Mouse (Mus musculus): Measurements from ENCODE around the gene Psmb2.
A peak's percentile ranks its signal among the peaks of the same experiment; 100 is the strongest.

Psmb2 gene

GRCm38 (mm10) chr4:126677054-126678003 is at the start of gene Psmb2:
Gene Psmb2 (plus strand): TSS chr4:126677630.
- DNase-seq (ENCODE audit: low read depth, low spot score): peak; percentile 96

DNA sequence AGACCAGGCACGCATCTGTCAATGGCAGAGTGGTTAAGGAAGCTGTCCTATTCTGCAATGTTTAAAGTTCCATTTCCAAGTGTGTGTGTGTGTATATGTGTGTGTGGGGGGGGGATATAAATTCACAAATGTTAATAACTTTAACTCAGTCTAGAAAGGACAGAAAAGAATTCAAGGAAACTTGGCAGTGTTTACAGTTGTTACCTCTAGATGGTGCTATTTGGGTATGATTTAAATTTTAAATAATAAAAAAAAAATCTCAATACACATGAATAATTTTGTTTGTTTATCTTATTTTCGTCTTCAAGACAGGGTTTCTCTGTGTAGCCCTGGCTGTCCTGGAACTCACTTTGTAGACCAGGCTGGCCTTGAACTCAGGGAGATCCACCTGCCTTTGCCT is 45.5 kb upstream of the Psmb2 start:
- no peak for DNase-seq (ENCODE audit: low read depth, low spot score)

GRCm38 (mm10) chr4:126632668-126633067 is 44.8 kb upstream of the Psmb2 start:
- no peak for DNase-seq (ENCODE audit: low read depth, low spot score)

- no peak for DNase-seq (ENCODE audit: low read depth, low spot score)
Observed at GRCm38 (mm10) chr4:126636330-126636729, 41.1 kb upstream of the Psmb2 start.

DNA sequence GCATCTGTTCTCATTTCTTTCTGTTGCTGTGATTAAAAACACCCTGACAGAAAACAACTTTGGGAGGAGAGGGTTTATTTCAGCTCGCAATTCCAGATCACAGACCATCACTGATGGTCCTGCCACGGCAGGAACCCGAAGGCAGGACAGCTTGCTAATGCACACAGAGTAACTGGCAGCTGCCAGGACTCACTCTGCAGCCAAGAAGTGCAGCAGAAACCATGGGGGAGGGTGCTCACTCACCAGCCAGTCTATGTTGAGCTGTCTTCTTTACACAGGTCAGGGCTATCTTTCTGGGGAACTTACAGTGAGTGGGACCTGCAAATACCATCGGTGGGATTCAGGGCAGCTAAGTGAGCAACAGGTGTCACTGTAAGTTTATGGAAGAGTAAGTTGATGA is 40.0 kb upstream of the Psmb2 start:
- DNase-seq (ENCODE audit: low read depth, low spot score): no peak

DNA sequence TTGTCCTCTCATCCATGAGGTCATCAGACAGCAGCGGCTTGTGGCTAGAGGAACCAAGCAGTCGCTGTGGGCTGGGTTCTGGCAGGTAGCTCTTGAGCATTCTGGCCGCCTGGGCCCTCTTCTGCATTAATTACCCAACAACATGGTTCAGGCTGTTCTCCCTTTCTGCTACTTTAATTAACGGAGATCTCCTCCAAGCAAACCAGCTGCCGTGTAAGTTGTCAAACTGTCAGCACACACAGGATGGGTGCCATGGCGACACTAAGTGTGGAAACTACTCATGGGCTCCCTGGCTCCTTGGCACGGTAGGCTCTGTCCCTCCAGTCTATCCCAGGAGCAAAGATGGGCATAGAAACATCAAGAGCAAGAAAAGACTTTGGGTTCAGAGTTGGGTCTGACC is 38.1 kb upstream of the Psmb2 start:
- no peak for DNase-seq (ENCODE audit: low read depth, low spot score)

- DNase-seq (ENCODE audit: low read depth, low spot score): no peak
Observed at GRCm38 (mm10) chr4:126641901-126642300, 35.5 kb upstream of the Psmb2 start.

GRCm38 (mm10) chr4:126643815-126644214 is 33.6 kb upstream of the Psmb2 start:
- DNase-seq (ENCODE audit: low read depth, low spot score): no peak

DNA sequence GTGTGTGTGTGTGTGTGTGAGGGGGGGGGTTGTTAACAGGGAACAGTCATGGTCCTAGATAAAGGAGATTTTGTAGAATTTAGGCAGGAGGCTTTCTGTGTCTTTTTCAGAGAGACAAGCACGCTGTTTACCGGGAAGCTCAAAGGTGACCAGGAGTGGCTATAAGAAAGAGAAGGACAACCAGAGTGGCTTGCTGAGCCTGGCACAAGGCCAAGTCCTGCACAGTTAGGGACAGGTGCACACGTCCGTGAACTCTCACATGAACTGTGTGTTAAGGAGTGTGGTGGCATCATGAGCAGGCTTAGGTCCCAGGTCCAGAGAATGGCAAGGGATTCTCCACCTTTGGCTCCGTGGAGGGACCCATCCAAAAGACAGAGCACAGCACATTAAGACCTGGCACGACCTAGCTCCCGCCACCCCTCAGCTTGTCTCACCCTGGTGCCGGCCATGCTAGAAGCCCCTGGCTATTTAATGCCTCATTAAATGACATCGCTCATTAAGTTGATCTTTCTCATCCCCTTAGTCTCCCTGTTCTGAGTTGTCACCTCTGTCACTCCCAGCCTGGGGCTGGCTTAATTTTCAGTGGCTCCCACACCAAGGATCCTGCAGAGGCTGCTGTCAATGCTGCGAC is 33.0 kb upstream of the Psmb2 start:
- DNase-seq (ENCODE audit: low read depth, low spot score): no peak

- DNase-seq (ENCODE audit: low read depth, low spot score): no peak
Observed at GRCm38 (mm10) chr4:126647996-126648910, 29.2 kb upstream of the Psmb2 start.

- DNase-seq (ENCODE audit: low read depth, low spot score): no peak
Observed at GRCm38 (mm10) chr4:126653148-126653547, 24.3 kb upstream of the Psmb2 start.

DNA sequence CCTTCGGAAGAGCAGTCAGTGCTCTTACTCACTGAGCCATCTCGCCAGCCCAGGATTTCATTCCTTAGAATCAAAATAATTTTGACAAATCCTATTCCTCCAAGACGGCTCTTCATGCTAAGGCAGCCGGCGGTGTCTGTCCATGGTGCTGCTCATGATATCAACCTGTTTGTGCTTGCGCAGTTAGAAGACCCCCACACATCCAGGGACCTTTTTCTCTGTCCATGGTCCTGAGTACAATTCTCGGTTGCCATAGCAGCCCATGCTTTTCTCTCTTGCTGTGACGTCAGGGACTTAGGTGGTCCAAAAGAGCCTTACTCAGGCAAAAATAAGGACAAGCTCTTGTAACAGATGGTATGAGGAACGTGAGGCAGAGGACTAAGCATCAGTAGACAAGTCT is 22.1 kb upstream of the Psmb2 start:
- DNase-seq (ENCODE audit: low read depth, low spot score): peak; percentile 75

GRCm38 (mm10) chr4:126661249-126661648 is 16.2 kb upstream of the Psmb2 start:
- no peak for DNase-seq (ENCODE audit: low read depth, low spot score)

DNA sequence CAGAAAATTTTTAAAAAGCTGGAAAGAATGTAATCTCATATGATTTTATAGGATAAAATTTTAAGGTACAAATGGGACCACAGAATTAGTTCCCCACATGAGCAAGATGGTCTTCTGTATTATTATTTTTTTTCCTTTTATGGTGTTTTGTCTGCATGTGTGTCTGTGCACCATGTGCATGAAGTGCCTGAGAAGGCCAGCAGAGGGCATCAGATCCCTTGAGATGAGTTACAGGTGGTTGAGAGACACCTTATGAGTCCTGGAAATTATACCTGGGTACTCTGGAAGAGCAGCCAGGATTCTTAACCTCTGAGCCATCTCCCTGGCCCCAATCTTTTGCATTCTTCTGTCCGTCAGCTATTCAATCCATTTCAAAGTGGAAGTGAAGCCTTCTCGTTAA is 10.4 kb upstream of the Psmb2 start:
- DNase-seq (ENCODE audit: low read depth, low spot score): no peak

DNA sequence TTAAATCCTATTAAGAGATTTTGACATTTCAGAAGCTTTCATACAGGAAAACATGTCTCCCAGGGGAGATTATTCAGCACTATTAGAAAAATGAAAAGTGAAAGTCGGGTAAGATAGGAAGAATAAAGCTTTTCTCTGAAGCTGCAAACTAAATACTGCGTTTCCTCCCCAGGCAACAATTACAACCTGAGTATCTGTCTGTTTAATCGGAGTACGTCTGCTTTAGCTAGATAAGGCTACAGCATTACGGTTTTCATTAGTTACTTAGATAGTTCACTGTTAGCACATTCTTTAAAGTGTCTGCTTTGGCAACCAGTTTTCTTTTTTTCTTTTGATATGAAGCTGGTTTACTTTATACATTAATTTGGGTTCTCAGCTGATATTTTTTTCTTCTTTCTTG is 4.9 kb downstream of the Psmb2 start:
- no peak for DNase-seq (ENCODE audit: low read depth, low spot score)

GRCm38 (mm10) chr4:126683084-126683483 is 5.7 kb downstream of the Psmb2 start:
- no peak for DNase-seq (ENCODE audit: low read depth, low spot score)

- no peak for DNase-seq (ENCODE audit: low read depth, low spot score)
Observed at GRCm38 (mm10) chr4:126689457-126689856, 12.0 kb downstream of the Psmb2 start.

DNA sequence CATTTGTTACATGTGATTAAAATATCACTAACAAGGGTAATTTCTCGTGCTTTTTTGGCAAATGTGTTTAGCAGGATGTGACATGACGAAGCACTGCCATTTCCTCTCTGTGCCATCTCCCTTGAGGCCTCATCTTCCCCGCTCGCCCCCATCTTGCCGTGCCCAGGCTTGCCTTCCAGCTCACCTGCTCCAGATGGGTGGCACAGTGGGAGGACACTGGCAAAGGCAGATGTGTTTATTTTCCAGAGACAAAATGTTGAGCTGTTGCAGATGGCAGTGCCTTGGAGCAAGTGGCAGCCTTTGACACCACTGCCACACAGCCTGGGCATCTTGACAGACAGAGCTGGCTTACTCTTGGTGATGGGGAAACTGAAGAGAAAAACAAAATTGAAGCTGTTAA is 15.6 kb downstream of the Psmb2 start:
- no peak for DNase-seq (ENCODE audit: low read depth, low spot score)

DNA sequence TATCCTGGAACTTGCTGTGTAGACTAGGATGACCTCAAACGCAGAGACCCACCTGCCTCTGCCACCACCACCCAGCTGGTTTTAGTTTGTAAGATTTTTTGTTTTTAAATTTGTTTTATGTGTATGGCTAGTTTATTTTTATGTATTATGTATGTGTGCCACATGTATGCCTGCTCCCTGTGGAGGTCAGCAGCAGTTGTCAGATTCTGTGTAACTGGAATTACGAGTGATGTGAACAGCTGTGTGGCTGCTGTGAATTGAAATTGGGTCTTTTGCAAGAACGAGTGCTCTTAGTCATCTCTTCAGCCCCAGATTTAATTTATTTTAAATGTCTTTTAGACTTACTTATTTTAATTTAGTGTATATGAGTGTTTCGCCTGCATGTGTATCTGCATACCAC is 19.5 kb downstream of the Psmb2 start:
- no peak for DNase-seq (ENCODE audit: low read depth, low spot score)

DNA sequence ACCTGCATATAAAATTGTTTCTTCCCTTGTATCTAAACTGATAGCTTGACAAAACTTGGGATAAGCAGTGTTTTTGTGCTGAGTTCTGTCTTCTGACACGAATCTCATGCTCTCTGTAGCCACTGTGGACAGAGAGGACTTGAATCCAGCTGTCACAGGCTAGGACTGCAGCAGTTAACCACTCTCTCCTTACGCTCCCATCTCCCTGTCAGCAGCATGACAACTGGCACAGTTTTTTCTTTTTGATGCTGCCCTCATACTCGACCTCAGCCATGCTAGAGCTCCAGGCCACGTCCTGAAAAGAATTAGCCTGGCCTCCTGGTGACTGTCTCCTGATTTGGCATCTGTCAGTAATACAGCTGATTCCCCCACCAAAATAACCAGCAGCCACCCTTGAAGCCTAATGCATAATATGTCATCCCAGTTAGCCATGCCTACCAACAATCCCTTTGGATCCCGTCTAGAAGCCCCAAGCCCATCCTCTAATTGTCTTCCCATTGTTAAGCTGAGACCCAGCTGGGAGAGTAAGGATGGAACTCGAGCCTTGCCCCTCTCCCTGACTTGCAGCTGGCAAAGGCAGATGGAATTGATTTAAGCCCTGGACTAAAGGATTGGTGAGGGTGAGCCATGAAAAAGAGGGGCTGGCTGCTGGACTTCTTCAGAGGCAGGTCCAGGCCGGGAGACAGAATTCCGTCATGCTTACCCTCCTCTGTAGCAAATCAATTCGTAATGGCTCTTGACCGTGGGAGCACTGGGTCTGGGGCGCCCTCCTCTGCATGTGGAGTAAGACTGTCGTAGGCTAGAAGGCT is 29.4 kb downstream of the Psmb2 start:
- peak; percentile 42 for DNase-seq (ENCODE audit: low read depth, low spot score)

DNA sequence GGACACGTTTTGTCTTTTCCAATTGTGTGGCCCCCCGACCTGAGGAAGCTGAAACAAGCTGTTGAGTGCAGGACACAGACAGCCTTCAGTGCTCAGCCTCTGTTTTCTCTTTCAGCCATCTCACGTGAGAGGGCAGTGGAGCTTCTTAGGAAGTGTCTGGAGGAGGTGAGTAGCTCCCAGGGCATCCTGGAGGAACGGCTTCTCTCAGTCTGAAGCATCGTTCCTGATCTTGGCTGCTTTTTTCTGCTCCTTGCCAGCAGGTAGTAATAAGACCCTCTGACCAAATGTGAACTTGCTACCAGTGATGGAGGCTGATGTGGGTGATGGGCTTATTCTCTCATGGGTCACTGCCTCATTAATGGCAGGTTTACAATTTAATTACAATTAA is 30.0 kb downstream of the Psmb2 start:
- no peak for DNase-seq (ENCODE audit: low read depth, low spot score)
